Mouse (Mus musculus): ENCODE results near the gene Olfr1382.
"Not testable (repeated sequence)": the region's sequence is repeated elsewhere in the genome, so short reads cannot be mapped to it uniquely, and the experiment has no call there.

Gene Olfr1382

GRCm38 (mm10) chr11:49527947-49528346, at the start of gene Olfr1382:
Gene Olfr1382, plus strand, starts transcription at chr11:49528247.
- no peak for DNase-seq (ENCODE audit: low read depth in 1 of 2, low spot score in 2 of 2)

DNA sequence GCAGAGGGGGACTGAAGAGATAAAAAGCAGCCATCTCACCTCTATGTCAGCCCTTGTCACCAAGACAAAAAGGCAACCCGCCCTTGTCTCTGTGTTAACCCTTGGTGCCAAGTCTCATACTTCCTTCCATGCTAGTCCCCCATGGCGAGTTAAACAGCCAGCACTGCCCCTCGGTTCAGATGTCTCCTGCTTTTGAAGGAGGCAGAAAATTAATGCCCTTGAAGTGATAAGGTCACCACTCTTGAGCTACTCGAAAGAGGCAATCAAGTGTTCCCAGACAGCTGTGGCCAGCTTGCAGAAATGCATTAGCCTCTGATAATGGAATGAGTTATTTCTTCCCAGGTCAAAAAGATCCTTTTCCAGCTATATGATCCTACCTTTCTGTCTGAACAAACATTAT, 42.1 kb upstream of the Olfr1382 start:
- no peak for DNase-seq (ENCODE audit: low read depth in 1 of 2, low spot score in 2 of 2)

GRCm38 (mm10) chr11:49488770-49489169, 39.3 kb upstream of the Olfr1382 start, which contains the start of gene Olfr1385:
Gene Olfr1385, plus strand, starts transcription at chr11:49489070.
- not testable (repeated sequence) for DNase-seq (ENCODE audit: low read depth in 1 of 2, low spot score in 2 of 2)

DNA sequence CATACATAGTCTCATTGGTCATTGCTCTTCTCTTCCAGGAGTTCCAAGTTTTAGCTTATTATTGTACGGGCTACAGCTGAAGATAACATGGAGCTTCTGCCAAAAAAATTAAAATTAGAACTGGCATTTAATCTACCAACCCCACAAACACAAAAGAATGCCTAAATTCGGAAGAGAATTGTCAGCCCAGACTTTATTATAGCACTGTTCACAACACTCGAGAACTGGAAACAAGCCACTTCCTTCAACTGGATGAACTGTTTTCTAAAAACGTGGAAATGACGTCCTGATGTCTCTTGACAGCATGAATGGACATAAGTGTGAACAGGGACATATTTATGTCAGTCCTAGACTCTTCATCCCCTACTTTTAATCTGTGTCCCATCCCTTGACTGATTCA, 10.0 kb upstream of the Olfr1382 start:
- DNase-seq (ENCODE audit: low read depth in 1 of 2, low spot score in 2 of 2), result no peak

DNA sequence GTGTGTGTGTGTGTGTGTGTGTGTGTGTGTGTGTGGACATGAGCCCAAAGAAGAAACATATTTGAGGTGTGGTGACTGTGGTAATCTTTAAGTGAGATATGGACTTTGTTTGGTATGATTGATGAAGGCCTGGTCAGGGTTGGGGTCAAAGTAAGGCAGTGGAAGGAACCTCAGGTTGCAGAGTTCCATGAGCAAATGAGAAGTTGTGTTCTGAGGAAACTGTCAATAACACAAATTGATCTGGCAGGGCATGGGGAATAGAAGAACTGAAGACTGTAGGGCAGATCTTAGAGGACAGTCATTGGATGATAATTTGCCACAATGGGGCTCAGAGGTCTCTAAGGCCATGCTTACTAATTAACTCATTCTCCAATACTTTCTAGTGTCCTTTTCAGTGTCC, 8.7 kb upstream of the Olfr1382 start, which contains the start of gene Olfr1383:
Olfr1383 (plus strand) TSS at position 301 of the 400 bp plus-strand sequence.
- DNase-seq (ENCODE audit: low read depth in 1 of 2, low spot score in 2 of 2), result no peak

DNA sequence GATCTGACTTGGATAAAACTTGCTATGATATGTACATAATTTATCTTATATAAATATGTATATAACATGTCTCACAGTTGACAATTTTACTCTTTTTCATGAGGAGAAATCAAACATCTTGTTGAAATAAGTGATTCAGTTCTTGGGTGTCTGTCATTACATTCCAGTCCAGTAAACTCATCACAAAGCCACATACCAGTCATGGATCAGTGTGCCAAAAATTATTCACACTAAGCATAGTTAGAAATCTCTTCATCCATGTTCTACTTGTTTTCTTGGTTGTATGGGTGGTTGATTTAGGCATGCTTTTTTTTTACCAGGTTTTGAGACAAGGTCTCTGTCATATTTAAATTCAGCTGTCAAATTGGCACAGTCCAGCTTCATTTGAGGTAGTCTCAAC, 4.7 kb downstream of the Olfr1382 start:
- no peak for DNase-seq (ENCODE audit: low read depth in 1 of 2, low spot score in 2 of 2)

DNA sequence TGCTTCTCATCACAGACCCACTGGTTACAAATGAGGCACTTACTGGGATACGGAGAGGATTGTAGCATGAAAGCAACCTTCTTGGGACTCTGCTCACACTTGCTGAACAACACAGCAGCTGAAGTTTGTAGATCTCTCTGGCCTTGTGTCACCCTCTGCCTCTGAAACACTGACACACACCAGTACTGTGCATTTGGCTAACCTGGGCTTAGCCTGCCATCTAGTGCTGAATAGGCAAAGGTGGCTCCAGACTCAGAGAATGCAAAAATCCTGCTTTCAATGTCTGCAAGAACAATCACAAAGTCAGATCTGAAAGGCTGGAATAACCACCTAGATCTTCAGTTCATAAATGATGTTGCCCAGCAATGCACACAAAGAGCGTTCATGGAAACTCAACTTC, 8.6 kb downstream of the Olfr1382 start:
- not testable (repeated sequence) for DNase-seq (ENCODE audit: low read depth in 1 of 2, low spot score in 2 of 2)

DNA sequence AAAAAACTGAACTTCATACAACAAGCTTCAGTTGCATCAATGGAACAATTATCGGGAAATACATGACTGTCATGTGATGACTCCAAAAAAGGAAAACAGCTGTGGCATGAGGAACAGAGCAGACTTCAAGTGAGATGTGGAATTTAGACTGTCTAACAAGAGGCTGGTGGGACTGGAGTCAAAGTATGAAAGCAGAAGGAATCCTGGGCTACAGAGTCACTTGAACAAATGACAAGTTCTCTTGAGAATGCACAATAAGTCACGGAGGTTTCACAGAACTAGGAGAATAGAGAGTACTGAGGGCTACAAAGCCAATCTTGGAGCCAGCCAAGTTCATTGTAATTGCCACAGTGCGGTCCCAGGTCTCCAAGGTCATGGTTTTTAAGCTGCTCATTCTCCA, 15.1 kb downstream of the Olfr1382 start, which contains the start of gene Olfr1381:
Olfr1381 (plus strand) TSS at position 301 of the 400 bp plus-strand sequence.
- not testable (repeated sequence) for DNase-seq (ENCODE audit: low read depth in 1 of 2, low spot score in 2 of 2)

DNA sequence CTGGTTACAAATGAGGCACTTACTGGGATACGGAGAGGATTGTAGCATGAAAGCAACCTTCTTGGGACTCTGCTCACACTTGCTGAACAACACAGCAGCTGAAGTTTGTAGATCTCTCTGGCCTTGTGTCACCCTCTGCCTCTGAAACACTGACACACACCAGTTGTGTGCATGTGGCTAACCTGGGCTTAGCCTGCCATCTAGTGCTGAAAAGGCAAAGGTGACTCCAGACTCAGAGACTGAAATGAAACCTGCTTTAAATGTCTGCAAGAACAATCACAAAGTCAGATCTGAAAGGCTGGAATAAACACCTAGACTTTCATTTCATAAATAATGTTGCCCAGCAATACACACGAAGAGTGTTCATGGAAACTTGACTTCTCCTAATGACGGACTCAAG, 26.0 kb downstream of the Olfr1382 start:
- DNase-seq (ENCODE audit: low read depth in 1 of 2, low spot score in 2 of 2), result not testable (repeated sequence)

DNA sequence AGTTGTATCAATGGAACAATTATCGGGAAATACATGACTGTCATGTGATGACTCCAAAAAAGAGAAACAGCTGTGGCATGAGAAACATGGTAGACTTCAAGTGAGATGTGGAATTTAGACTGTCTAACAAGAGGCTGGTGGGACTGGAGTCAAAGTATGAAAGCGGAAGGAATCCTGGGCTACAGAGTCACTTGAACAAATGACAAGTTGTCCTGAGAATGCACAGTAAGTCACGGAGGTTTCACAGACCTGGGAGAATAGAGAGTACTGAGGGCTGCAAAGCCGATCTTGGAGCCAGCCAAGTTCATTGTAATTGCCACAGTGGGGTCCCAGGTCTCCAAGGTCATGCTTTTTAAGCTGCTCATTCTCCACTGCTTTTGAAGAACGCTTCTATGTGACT, 28.5 kb downstream of the Olfr1382 start, which contains the start of gene Olfr1380:
Olfr1380 (plus strand) TSS at position 301 of the 400 bp plus-strand sequence.
- DNase-seq (ENCODE audit: low read depth in 1 of 2, low spot score in 2 of 2), result not testable (repeated sequence)

GRCm38 (mm10) chr11:49575054-49575453, 47.0 kb downstream of the Olfr1382 start:
- DNase-seq (ENCODE audit: low read depth in 1 of 2, low spot score in 2 of 2), result not testable (repeated sequence)

- not testable (repeated sequence) for DNase-seq (ENCODE audit: low read depth in 1 of 2, low spot score in 2 of 2)
These were observed 52.4 kb downstream of the Olfr1382 start for GRCm38 (mm10) chr11:49580452-49580851.

All from monocyte, adult 2 months (primary cell).